Mouse (Mus musculus) hindbrain, embryonic 13.5 days (tissue): ENCODE measurements around the gene Cdkl5. TPM values are rescaled to one million over a fixed set of nuclear protein-coding genes. Genes with fewer than 3 reads are reported as not detected.

ENCODE experiments used
- ATAC-seq: fragments of 200-750 bp; cut with Nextera tagmentation; 2 replicates; pipeline ENCODE4 v1.8.0; 2017; ENCODE audit warnings: moderate TSS enrichment; ENCODE audit not compliant: low FRiP score
- H3K27ac ChIP-seq: fragments of 300-500 bp; sonication (generic); 2 replicates; pipeline ENCODE4 v1.5.1; 2015; ENCODE audit warnings: inconsistent platforms, mild to moderate bottlenecking, moderate library complexity
- H3K27me3 ChIP-seq: fragments of 300-500 bp; sonication (generic); 2 replicates; pipeline ENCODE4 v1.6.1; 2015; ENCODE audit warnings: mild to moderate bottlenecking, inconsistent platforms
- H3K36me3 ChIP-seq: fragments of 300-500 bp; sonication (generic); 2 replicates; pipeline ENCODE4 v1.6.1; 2015; ENCODE audit warnings: mild to moderate bottlenecking, inconsistent platforms
- H3K4me1 ChIP-seq: fragments of 300-500 bp; sonication (generic); replicated peaks from 2 replicates; pipeline ENCODE4 v1.6.1; 2015; ENCODE audit warnings: inconsistent platforms
- H3K4me2 ChIP-seq: fragments of 300-500 bp; sonication (generic); 2 replicates; pipeline ENCODE4 v1.6.1; 2015; ENCODE audit warnings: inconsistent platforms, mild to moderate bottlenecking, moderate library complexity
- H3K4me3 ChIP-seq: fragments of 300-500 bp; sonication (generic); 2 replicates; pipeline ENCODE4 v1.5.1; 2015; ENCODE audit warnings: mild to moderate bottlenecking, inconsistent platforms
- H3K9ac ChIP-seq: fragments of 300-500 bp; sonication (generic); 2 replicates; pipeline ENCODE4 v1.6.1; 2015; ENCODE audit warnings: mild to moderate bottlenecking, inconsistent platforms
- H3K9me3 ChIP-seq: fragments of 300-500 bp; sonication (generic); 2 replicates; pipeline ENCODE4 v1.6.1; 2016; ENCODE audit warnings: inconsistent platforms
- WGBS: fragments of 180-500 bp; shearing (Covaris S2); methylation state at CpG from one replicate; pipeline ENCODE4 v1.1.7; 2015; 5-methylcytosine and 5-hydroxymethylcytosine counted together
- polyA plus RNA-seq: library from polyadenylated mRNA; unstranded; fragments of >200 nt; fragmentation: Nextera tagmentation; extraction: Ambion mirVana; gene quantifications from 2 replicates; pipeline ENCODE4 v1.2.1, GENCODE M21; 2015

Cdkl5 gene
- polyA plus RNA-seq, 1 experiment from 2014 or later: 3.5 TPM

- Histone ChIP-seq H3K36me3 (no peaks in the 10 kb centered on the region), H3K4me3 (no peak overlapping the region), H3K9me3 (no peaks in the 10 kb centered on the region), H3K4me2 (no peak overlapping the region), H3K27ac (no peak overlapping the region), H3K9ac (no peak overlapping the region), H3K27me3 (peaks cover 43% of the 10 kb centered on the region), H3K4me1 (no peaks in the 10 kb centered on the region)
- ATAC-seq: no peak
- 79% methylated on average over 2 of the region's 2 CpGs for WGBS
These were observed 89.3 kb downstream of the Cdkl5 start for GRCm38 (mm10) chrX:160905041-160905678.

- Histone ChIP-seq H3K27me3 (peaks cover 44% of the 10 kb centered on the region), H3K9me3 (no peaks in the 10 kb centered on the region), H3K4me1 (no peaks in the 10 kb centered on the region), H3K9ac (no peak overlapping the region), H3K27ac (no peak overlapping the region), H3K4me3 (no peak overlapping the region), H3K4me2 (no peak overlapping the region), H3K36me3 (no peaks in the 10 kb centered on the region)
- ATAC-seq: no peak
- WGBS: 93% methylated on average over 2 of the region's 2 CpGs
These were observed 93.4 kb downstream of the Cdkl5 start for GRCm38 (mm10) chrX:160901118-160901517.

- ATAC-seq: no peak
- Histone ChIP-seq H3K27me3 (peaks cover 10% of the 10 kb centered on the region; the same call in 1 of the 2 replicates), H3K9me3 (no peaks in the 10 kb centered on the region), H3K9ac (no peak overlapping the region), H3K4me1 (no peaks in the 10 kb centered on the region), H3K4me2 (no peak overlapping the region), H3K36me3 (no peaks in the 10 kb centered on the region), H3K4me3 (no peak overlapping the region), H3K27ac (no peak overlapping the region)
- 38% methylated on average over 1 of the region's 1 CpGs for WGBS
These were observed 102.4 kb downstream of the Cdkl5 start for GRCm38 (mm10) chrX:160892077-160892476.

- peaks cover 12% of the 10 kb centered on the region; the same call in 1 of the 2 replicates for H3K27me3 ChIP-seq
- 82% methylated on average over 2 of the region's 2 CpGs for WGBS
- no peak overlapping the region for H3K4me3 ChIP-seq
- no peak overlapping the region for H3K27ac ChIP-seq
- H3K9ac ChIP-seq: no peak overlapping the region
- H3K4me2 ChIP-seq: no peak overlapping the region
- no peak for ATAC-seq
- H3K4me1 ChIP-seq: no peaks in the 10 kb centered on the region
- no peaks in the 10 kb centered on the region for H3K36me3 ChIP-seq
- no peaks in the 10 kb centered on the region for H3K9me3 ChIP-seq
These were observed 108.2 kb downstream of the Cdkl5 start for GRCm38 (mm10) chrX:160886301-160886700.

- Histone ChIP-seq H3K9ac (no peak overlapping the region), H3K4me1 (no peaks in the 10 kb centered on the region), H3K36me3 (no peaks in the 10 kb centered on the region), H3K27ac (no peak overlapping the region), H3K27me3 (peaks cover 30% of the 10 kb centered on the region; the same call in 1 of the 2 replicates), H3K4me3 (no peak overlapping the region), H3K4me2 (no peak overlapping the region), H3K9me3 (no peaks in the 10 kb centered on the region)
- ATAC-seq: no peak
- WGBS: 90% methylated on average over 4 of the region's 4 CpGs
These were observed 127.9 kb downstream of the Cdkl5 start for GRCm38 (mm10) chrX:160866576-160866975.

GRCm38 (mm10) chrX:160865022-160865421 is 129.5 kb downstream of the Cdkl5 start:
- Histone ChIP-seq H3K36me3 (no peaks in the 10 kb centered on the region), H3K4me2 (no peak overlapping the region), H3K27me3 (peaks cover 30% of the 10 kb centered on the region; the same call in 1 of the 2 replicates), H3K9me3 (no peaks in the 10 kb centered on the region), H3K27ac (no peak overlapping the region), H3K9ac (no peak overlapping the region), H3K4me1 (no peaks in the 10 kb centered on the region), H3K4me3 (no peak overlapping the region)
- no peak for ATAC-seq
- WGBS: 41% methylated on average over 4 of the region's 4 CpGs

GRCm38 (mm10) chrX:160863689-160864383 is 130.7 kb downstream of the Cdkl5 start:
- no peak for ATAC-seq

GRCm38 (mm10) chrX:160808226-160808625 is 186.3 kb downstream of the Cdkl5 start:
- no peak overlapping the region for H3K4me2 ChIP-seq
- 91% methylated on average over 7 of the region's 7 CpGs for WGBS
- no peak overlapping the region for H3K27ac ChIP-seq
- H3K4me3 ChIP-seq: no peak overlapping the region
- H3K9ac ChIP-seq: no peak overlapping the region
- H3K4me1 ChIP-seq: no peaks in the 10 kb centered on the region
- no peaks in the 10 kb centered on the region for H3K9me3 ChIP-seq
- H3K36me3 ChIP-seq: 0 out of 2 replicates have a peak, but pooled peaks cover 2% of the 10 kb centered on the region
- H3K27me3 ChIP-seq: peaks cover 34% of the 10 kb centered on the region
- no peak for ATAC-seq

More at GRCm38 (mm10) chrX:160863689-160864383, 130.7 kb downstream of the Cdkl5 start:
- H3K4me3 ChIP-seq: no peak overlapping the region
- H3K27me3 ChIP-seq: peaks cover 30% of the 10 kb centered on the region; the same call in 1 of the 2 replicates
- H3K27ac ChIP-seq: no peak overlapping the region
- 46% methylated on average over 4 of the region's 4 CpGs for WGBS
- no peak overlapping the region for H3K4me2 ChIP-seq
- H3K4me1 ChIP-seq: no peaks in the 10 kb centered on the region
- H3K9ac ChIP-seq: no peak overlapping the region
- H3K9me3 ChIP-seq: no peaks in the 10 kb centered on the region
- H3K36me3 ChIP-seq: no peaks in the 10 kb centered on the region

- WGBS: 84% methylated on average over 4 of the region's 4 CpGs
- H3K4me2 ChIP-seq: no peak overlapping the region
- no peak overlapping the region for H3K9ac ChIP-seq
- no peak overlapping the region for H3K4me3 ChIP-seq
- 0 out of 2 replicates have a peak, but pooled peaks cover 2% of the 10 kb centered on the region for H3K36me3 ChIP-seq
- H3K27me3 ChIP-seq: peaks cover 30% of the 10 kb centered on the region
- H3K4me1 ChIP-seq: no peaks in the 10 kb centered on the region
- no peak overlapping the region for H3K27ac ChIP-seq
- H3K9me3 ChIP-seq: no peaks in the 10 kb centered on the region
- ATAC-seq: no peak
These were observed 189.9 kb downstream of the Cdkl5 start for GRCm38 (mm10) chrX:160804409-160805150.

GRCm38 (mm10) chrX:160794920-160795319 is 199.6 kb downstream of the Cdkl5 start:
- Histone ChIP-seq H3K27ac (no peak overlapping the region), H3K9ac (no peak overlapping the region), H3K4me3 (no peak overlapping the region), H3K4me2 (no peak overlapping the region), H3K27me3 (peaks cover 23% of the 10 kb centered on the region; the same call in 1 of the 2 replicates), H3K36me3 (no peaks in the 10 kb centered on the region), H3K9me3 (no peaks in the 10 kb centered on the region), H3K4me1 (no peaks in the 10 kb centered on the region)
- ATAC-seq: no peak
- WGBS: 81% methylated on average over 4 of the region's 4 CpGs

- 79% methylated on average over 5 of the region's 5 CpGs for WGBS
These were observed 212.2 kb downstream of the Cdkl5 start for GRCm38 (mm10) chrX:160782276-160782675.

GRCm38 (mm10) chrX:160773033-160773432 is 221.5 kb downstream of the Cdkl5 start:
- H3K36me3 ChIP-seq: no peaks in the 10 kb centered on the region
- no peaks in the 10 kb centered on the region for H3K4me1 ChIP-seq
- H3K27ac ChIP-seq: no peak overlapping the region
- no peaks in the 10 kb centered on the region for H3K9me3 ChIP-seq
- peaks cover 34% of the 10 kb centered on the region; the same call in 1 of the 2 replicates for H3K27me3 ChIP-seq
- 41% methylated on average over 1 of the region's 1 CpGs for WGBS
- H3K4me3 ChIP-seq: no peak overlapping the region
- no peak overlapping the region for H3K4me2 ChIP-seq
- H3K9ac ChIP-seq: no peak overlapping the region
- ATAC-seq: no peak

More at GRCm38 (mm10) chrX:160782276-160782675, 212.2 kb downstream of the Cdkl5 start:
- H3K36me3 ChIP-seq: no peaks in the 10 kb centered on the region
- no peak for ATAC-seq
- H3K4me1 ChIP-seq: no peaks in the 10 kb centered on the region
- H3K27ac ChIP-seq: no peak overlapping the region
- H3K9ac ChIP-seq: no peak overlapping the region
- H3K9me3 ChIP-seq: no peaks in the 10 kb centered on the region
- no peak overlapping the region for H3K4me2 ChIP-seq
- peaks cover 25% of the 10 kb centered on the region for H3K27me3 ChIP-seq
- H3K4me3 ChIP-seq: no peak overlapping the region
